Mouse (Mus musculus) kidney, adult 9 months (tissue): ENCODE data around the gene Pfn1.

Experiments used
- DNase-seq: peaks from one replicate; pipeline ENCODE4 v3.0.0; 2022

Pfn1 gene

GRCm38 (mm10) chr11:70653345-70654197, 873 bp downstream of the Pfn1 start:
- DNase-seq, result peak; percentile 65

- no peak for DNase-seq
Measured at GRCm38 (mm10) chr11:70652884-70653344, 1.5 kb downstream of the Pfn1 start.

- DNase-seq, result no peak
Measured at GRCm38 (mm10) chr11:70652029-70652883, 2.2 kb downstream of the Pfn1 start.

GRCm38 (mm10) chr11:70651391-70651790, 3.1 kb downstream of the Pfn1 start:
- no peak for DNase-seq

- DNase-seq, result no peak
Measured at GRCm38 (mm10) chr11:70650322-70651175, 3.9 kb downstream of the Pfn1 start.

GRCm38 (mm10) chr11:70649185-70649734, 5.2 kb downstream of the Pfn1 start:
- no peak for DNase-seq

- DNase-seq, result no peak
Measured at GRCm38 (mm10) chr11:70648512-70648911, 5.9 kb downstream of the Pfn1 start.

GRCm38 (mm10) chr11:70647716-70648420, 6.6 kb downstream of the Pfn1 start:
- DNase-seq, result peak; percentile 48

GRCm38 (mm10) chr11:70646691-70647650, 7.5 kb downstream of the Pfn1 start, which contains the start of the genes Rnf167 and Slc25a11:
TSS of gene Rnf167 (plus strand) at chr11:70647235.
TSS of gene Slc25a11 (minus strand) at chr11:70647479.
- peak; percentile 99 for DNase-seq

GRCm38 (mm10) chr11:70646259-70646555, 8.2 kb downstream of the Pfn1 start:
- DNase-seq, result peak; percentile 63

- no peak for DNase-seq
Measured at GRCm38 (mm10) chr11:70645461-70646258, 8.8 kb downstream of the Pfn1 start.

GRCm38 (mm10) chr11:70644564-70645103, 9.8 kb downstream of the Pfn1 start:
- no peak for DNase-seq

- DNase-seq, result no peak
Measured at GRCm38 (mm10) chr11:70643051-70643450, 11.4 kb downstream of the Pfn1 start.

- DNase-seq, result no peak
Measured at GRCm38 (mm10) chr11:70641241-70641640, 13.2 kb downstream of the Pfn1 start.

- no peak for DNase-seq
Measured at GRCm38 (mm10) chr11:70639976-70640375, 14.5 kb downstream of the Pfn1 start.

- DNase-seq, result no peak
Measured at GRCm38 (mm10) chr11:70638714-70639278, 15.6 kb downstream of the Pfn1 start, which contains the start of gene Gp1ba. TSS of gene Gp1ba (plus strand) at chr11:70639122.

- no peak for DNase-seq
Measured at GRCm38 (mm10) chr11:70638293-70638692, 16.2 kb downstream of the Pfn1 start.

- no peak for DNase-seq
Measured at GRCm38 (mm10) chr11:70637764-70638163, 16.7 kb downstream of the Pfn1 start.

GRCm38 (mm10) chr11:70635601-70636000, 18.8 kb downstream of the Pfn1 start:
- DNase-seq, result no peak
